Mouse (Mus musculus): ENCODE results near the gene Tas2r125.

DNA sequence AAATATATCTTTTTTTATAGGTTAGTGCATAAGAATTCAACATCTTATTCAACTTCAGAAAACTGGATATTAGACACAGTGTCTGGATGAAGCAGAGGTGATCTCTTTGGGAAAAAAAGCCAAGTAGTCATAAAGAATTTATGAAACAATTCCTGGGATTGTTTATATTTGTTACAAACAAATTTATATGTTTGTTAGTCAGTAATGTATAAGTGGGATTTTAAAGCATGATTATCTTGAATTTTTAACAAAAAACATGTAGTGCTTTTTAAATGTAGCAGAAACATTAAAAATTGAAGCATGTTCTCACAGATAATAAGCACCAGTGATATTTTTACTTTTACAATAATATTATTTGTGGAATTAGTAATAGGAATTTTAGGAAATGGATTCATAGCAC, 41.7 kb upstream of the Tas2r125 start, which contains the start of gene Tas2r110:
- no peak for TF ChIP-seq POLR2A (IDR thresholded peaks at IDR 0.05; ENCODE audit: insufficient read depth, low read depth, low read length)
- no peak for TF ChIP-seq CTCF (IDR thresholded peaks at IDR 0.05)
- no peak for TF ChIP-seq EP300 (IDR thresholded peaks at IDR 0.05; ENCODE audit: insufficient read depth, low read depth, low read length)

Measured in heart, adult 2 months (tissue).